Comparison of ENCODE assay signal across 13 mouse cellular contexts in the genomic region with DNA sequence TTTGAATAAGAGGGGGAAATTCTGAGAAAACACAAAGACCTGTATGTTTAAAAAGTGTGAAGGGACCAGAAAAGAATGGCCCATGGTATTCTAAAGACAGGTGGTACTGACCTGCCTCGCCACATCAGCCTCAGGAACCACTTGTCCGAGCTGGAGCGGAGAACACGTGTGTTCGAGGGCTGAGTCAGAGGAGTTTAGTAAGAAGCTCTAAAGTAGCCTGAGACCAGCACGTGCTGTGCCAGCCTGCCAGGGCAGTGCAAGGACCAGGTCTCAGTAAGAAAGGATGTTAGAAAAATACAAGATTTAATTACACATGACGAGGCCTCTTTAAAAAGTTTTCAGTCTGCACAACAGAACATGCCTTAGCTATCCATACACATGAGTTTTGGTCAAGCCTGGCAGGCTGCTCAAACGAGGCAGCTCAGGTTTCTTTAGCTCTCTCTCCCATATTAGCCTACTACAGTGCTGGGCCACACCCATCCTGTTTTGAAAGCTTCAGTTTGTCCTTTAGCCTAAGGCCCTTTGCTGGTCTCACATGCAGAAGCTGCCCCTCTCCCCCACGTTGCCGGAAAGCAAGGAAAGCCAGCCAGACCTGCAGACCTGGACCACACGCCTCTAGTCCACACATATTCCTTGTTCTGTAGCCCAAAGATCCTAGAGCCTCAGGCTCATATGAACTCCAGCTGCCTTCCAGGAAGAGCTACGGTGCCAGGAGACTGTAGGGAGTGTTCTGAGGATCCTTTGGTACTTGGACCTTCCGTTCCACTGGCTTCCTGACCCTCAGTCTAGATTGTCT. TPM values are rescaled to one million over a fixed set of nuclear protein-coding genes. Genes with fewer than 3 reads are reported as not detected.
DNase-seq lines count a peak whose midpoint lies in the region; ATAC-seq lines count a peak whose summit lies in the region.
"Had no signal": no experiment of that assay in that cellular context is flagged by ENCODE, and none has a peak within 500 bp of the region (broad histone marks: within the 10 kb centered on the region; RNA-seq: fewer than 3 reads in every experiment).

No protein-coding gene starts in this region.

- H3K27ac ChIP-seq in forebrain, embryonic 10.5 days, result 0 out of 2 replicates have a peak overlapping the region, but pooled peaks have one; percentile 17
- H3K27ac ChIP-seq in forebrain, embryonic 12.5 days, result no peak overlapping the region
- peak overlapping the region; percentile 48; the same call in 1 of the 2 replicates for H3K27ac ChIP-seq in kidney, embryonic 15.5 days
- H3K27ac ChIP-seq in brown adipose tissue, adult 24 weeks (replicated peaks; ENCODE audit: low read depth, low read length), result peak overlapping the region; percentile 62

- no peak overlapping the region for H3K9ac ChIP-seq in forebrain, embryonic 12.5 days
- H3K9ac ChIP-seq in kidney, embryonic 15.5 days, result no peak overlapping the region

- no peak overlapping the region for H3K4me3 ChIP-seq in forebrain, embryonic 10.5 days
- H3K4me3 ChIP-seq in forebrain, embryonic 12.5 days (replicated peaks), result no peak overlapping the region
- no peak overlapping the region for H3K4me3 ChIP-seq in kidney, embryonic 15.5 days (replicated peaks)
- H3K4me3 ChIP-seq in brown adipose tissue, adult 24 weeks (ENCODE audit: insufficient read depth, low read depth, low read length), result no peak overlapping the region

- H3K4me2 ChIP-seq in forebrain, embryonic 12.5 days, result no peak overlapping the region
- no peak overlapping the region for H3K4me2 ChIP-seq in kidney, embryonic 15.5 days

- ATAC-seq in forebrain, embryonic 12.5 days (ENCODE audit: low FRiP score), result no peak
- ATAC-seq in kidney, embryonic 15.5 days (replicated peaks; ENCODE audit: low FRiP score), result no peak; the same call in 1 of the 2 replicates
- no peak for ATAC-seq in frontal cortex, adult (ENCODE audit: low TSS enrichment)
- ATAC-seq: forebrain, embryonic 16.5 days had no signal

- peaks cover 16% of the 10 kb centered on the region for H3K36me3 ChIP-seq in forebrain, embryonic 10.5 days (replicated peaks)
- no peaks in the 10 kb centered on the region; the same call in 1 of the 2 replicates for H3K36me3 ChIP-seq in forebrain, embryonic 12.5 days (replicated peaks)
- 0 out of 2 replicates have a peak, but pooled peaks cover 3% of the 10 kb centered on the region for H3K36me3 ChIP-seq in kidney, embryonic 15.5 days

- 78% methylated on average over 13 of the region's 13 CpGs for WGBS in forebrain, embryonic 10.5 days
- WGBS in forebrain, embryonic 12.5 days, result 79% methylated on average over 13 of the region's 13 CpGs
- WGBS in kidney, embryonic 15.5 days, result 57% methylated on average over 13 of the region's 13 CpGs

- H3K27me3 ChIP-seq in forebrain, embryonic 10.5 days (ENCODE audit: poor library complexity, severe bottlenecking), result no peaks in the 10 kb centered on the region
- no peaks in the 10 kb centered on the region for H3K27me3 ChIP-seq in forebrain, embryonic 12.5 days
- no peaks in the 10 kb centered on the region for H3K27me3 ChIP-seq in kidney, embryonic 15.5 days

- no peaks in the 10 kb centered on the region for H3K9me3 ChIP-seq in forebrain, embryonic 10.5 days
- H3K9me3 ChIP-seq in forebrain, embryonic 12.5 days, result no peaks in the 10 kb centered on the region
- no peaks in the 10 kb centered on the region for H3K9me3 ChIP-seq in kidney, embryonic 15.5 days (replicated peaks)

- DNase-seq in forebrain, embryonic 10.5 days (ENCODE audit: extremely low spot score, low spot score), result no peak
- DNase-seq in kidney, adult 18-20 months, result no peak
- DNase-seq in lung, postnatal 10 days, result peak; percentile 36
- DNase-seq in cerebellum, adult 18-20 months, result no peak
- DNase-seq: cerebellum, postnatal 25 days; liver; retina, postnatal 1 day; thymus, postnatal 4 days had no signal

- peaks cover 11% of the 10 kb centered on the region for H3K4me1 ChIP-seq in forebrain, embryonic 10.5 days
- H3K4me1 ChIP-seq in forebrain, embryonic 12.5 days, result no peaks in the 10 kb centered on the region
- peaks cover 17% of the 10 kb centered on the region for H3K4me1 ChIP-seq in kidney, embryonic 15.5 days
- H3K4me1 ChIP-seq in brown adipose tissue, adult 24 weeks (ENCODE audit: control insufficient read depth, insufficient read depth, insufficient read length, low read length), result peaks cover 13% of the 10 kb centered on the region

RNA-seq across cellular contexts. Expression of a gene that starts 19.2 kb away (rescaled TPM):
- polyA plus RNA-seq in forebrain, embryonic 10.5 days (2016; fragmentation: Nextera tagmentation; extraction: Ambion mirVana), result 5.4 and 6.2 TPM in 2 replicates
- polyA plus RNA-seq in forebrain, embryonic 12.5 days (2016; fragmentation: Nextera tagmentation; extraction: Ambion mirVana), result 4.1 and 5.3 TPM in 2 replicates
- polyA plus RNA-seq in kidney, embryonic 15.5 days (2015; fragmentation: Nextera tagmentation; extraction: Ambion mirVana), result 16.8 and 17.8 TPM in 2 replicates
- polyA plus RNA-seq in brown adipose tissue, adult 24 weeks (2012; ENCODE audit: insufficient read depth, insufficient read length, missing spikeins), result 6.2 and 7.7 TPM in 2 replicates
